Mouse (Mus musculus) gastrocnemius, adult 18-20 months (tissue): ENCODE data around the gene Nck1. TPM values are rescaled to one million over a fixed set of nuclear protein-coding genes. Genes with fewer than 3 reads are reported as not detected.

Source experiments
- DNase-seq: peaks from one replicate; pipeline ENCODE4 v3.0.0; 2021; ENCODE audit warnings: low spot score
- total RNA-seq, 2 experiments: library from RNA; stranded (reverse); gene quantifications; 2 replicates each; pipeline ENCODE4 v1.2.3; 2021

Gene Nck1
- total RNA-seq, 2 experiments from 2014 or later: 25.3 to 34.2 TPM

DNA sequence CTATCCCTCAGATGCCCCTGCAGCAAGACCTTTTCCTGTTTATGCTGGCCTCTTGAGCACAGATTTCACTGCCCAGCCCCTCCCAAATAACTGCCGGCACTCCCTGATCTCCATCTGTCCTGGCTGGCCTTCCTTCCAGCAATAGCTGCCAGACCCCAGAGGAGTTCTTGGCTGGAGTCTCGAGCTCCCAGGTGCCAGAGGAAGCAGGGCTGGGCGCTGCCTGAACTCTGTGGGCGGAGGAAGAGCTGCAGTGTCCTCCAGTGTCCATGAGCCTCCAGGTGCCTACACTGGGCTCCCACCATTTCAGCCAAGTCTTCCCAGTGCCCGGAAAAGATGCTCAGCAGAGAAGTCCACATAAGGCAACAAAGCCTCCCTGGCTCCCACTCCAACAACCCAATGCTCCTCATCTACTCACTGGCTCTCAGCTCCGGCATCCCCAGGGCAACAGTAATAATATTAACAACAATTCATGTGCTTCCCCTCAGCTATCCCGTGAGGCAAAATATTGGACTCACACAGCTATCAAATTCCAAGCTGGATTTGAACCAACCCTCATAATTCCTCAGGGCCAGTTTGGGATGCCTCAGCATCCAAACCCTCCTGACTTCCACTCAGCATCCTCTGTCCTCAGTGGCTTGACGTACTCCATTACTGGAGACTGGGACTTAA is 74.9 kb downstream of the Nck1 start:
- peak; percentile 94 for DNase-seq

DNA sequence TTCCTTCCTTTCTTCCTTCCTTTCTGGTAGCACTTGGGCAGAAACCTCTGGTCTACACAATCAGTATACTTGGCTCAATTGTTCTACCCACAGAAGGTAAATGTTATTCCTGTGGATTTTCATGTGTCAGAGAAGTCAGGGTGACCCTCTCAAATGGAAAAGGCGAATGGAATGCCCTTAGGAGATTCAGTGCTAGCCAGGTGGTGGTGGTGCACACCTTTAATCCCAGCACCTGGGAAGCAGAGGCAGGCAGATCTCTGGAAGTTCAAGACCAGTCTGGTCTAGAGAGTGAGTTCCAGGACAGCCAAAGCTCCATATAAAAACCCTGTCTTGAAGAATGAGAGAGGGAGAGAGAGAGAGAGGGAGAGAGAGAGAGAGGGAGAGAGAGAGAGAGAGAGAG is 75.7 kb downstream of the Nck1 start:
- no peak for DNase-seq

DNA sequence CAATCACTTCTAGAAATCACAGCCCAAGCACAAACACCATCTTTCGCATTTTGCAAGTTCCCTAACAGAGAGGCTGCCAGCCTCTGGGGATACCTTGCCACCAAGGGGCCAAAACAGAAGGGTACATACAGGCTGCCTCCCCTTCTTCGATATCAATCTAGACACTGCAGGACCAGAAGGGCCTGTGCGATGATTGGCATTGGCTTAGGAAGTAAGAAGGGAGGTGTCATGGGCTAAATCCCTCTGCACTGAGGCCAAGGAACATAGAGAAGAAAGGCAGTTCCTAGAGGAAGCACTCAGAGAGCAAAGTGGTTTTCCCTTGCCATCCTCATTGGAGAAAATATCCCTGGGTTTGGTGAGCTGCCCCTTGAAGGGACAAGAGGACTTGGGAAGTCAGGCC is 76.3 kb downstream of the Nck1 start:
- DNase-seq: no peak

DNA sequence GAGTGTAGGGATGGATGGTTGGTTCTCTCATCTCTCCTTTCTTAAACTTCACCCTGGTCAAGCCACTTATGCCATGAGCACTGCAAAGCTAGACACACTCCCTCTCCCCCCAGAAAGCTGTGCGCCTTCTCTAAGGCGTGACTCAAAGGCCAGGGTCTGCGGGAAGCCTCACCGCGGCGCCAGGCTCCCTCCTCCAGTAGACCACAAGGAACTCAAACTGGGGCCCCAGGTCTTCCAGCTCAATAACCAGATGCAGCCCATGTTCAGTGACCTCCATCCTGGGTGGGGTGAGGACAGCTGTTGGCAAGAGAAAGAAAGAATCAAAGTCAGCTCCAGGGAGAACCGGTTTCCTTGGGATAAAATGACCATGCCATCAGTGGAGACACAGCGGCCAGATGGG is 77.8 kb downstream of the Nck1 start:
- DNase-seq: no peak

DNA sequence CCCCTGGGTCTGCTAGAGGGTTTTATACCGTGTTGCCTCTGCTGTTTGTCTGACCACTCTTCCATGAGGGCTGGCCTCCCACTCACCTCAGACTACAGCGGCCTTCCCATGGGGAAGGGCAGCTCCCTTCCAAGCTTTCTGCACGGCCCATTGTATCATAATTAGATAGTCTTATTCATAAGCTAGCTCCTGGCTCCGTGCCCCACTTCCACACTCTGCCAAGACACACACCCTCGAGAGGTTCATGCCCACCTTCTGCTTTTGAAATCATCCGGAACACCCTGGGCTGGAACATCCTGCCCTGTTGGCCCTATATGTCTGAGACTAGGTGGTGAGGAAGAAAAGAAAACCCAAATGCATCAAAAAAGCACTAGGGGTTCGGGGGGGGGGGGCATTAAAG is 78.3 kb downstream of the Nck1 start:
- DNase-seq: peak; percentile 74

DNA sequence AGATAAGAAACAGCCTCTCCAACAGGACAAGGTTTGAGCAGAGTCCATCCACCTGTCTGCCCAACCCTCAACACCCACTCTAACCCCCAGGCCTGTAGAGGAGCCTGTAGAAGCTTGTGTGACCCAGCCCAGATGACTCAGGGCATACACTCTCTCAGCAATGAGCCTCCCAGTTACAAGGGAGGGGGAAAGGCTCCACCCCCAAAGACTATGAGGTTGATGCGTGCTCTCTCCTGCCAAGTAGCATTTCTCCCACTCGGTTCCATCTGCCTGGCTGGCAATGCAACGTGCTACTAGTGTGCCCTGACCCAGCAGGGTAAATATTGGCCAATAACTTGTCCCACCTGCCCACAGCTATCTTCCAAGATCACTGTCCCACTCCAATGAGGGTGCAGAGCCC is 79.2 kb downstream of the Nck1 start:
- no peak for DNase-seq

DNA sequence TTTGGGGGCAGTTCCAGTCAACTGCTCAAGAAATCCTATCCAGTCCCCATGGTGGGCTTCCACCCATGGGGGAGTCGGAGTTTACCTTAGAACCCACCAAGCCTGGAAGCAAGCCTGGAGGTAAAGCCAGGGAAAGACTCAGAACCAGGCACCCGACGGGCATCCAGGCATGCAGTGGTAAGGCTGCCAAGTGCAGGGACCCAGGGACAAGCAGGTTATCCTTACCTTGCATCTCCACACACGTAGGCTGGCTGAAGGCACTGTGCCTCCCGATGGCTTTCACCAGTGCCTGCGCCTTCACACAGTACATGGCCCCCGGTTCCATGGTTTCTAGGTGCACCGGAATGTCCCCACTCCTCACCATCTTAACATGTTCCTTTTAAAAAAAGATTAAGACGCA is 79.9 kb downstream of the Nck1 start:
- no peak for DNase-seq

DNA sequence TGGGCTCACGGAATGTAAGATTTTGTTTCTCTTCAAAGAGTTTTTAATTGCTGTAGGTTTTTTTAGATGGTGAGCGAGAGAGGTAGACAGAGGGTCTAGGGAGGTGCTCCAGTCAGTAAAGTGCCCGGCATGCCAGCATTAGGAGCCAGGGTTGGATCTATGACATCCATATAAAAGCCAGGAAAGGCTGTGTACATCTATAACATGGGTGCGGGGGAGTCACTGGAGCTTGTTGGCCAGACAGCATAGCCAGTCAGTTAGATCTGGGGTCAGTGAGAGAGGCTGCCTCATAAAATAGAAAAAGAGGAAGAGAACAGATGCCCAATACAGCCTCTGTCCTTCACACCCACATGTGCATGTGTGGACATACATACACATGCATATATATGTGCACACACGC is 80.6 kb downstream of the Nck1 start:
- DNase-seq: no peak

DNA sequence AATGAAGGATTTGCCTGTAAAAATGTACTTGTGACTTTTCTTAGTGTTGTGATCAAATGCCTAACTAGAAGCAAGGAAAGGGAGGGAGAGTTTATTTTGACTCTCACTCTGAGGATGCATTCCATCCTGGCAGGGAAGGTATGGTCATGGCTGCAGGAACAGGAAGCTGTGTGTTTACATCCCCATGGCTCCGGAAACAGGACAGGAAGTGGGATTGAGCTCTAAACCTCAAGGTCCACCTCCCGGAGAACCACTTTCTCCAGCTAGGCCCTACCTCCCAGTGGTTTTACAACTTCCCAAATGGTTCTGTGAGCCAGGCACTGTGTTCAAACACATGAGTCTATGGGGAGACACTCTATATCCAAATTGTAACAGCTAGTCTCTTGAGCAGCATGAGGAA is 82.2 kb downstream of the Nck1 start:
- DNase-seq: no peak

DNA sequence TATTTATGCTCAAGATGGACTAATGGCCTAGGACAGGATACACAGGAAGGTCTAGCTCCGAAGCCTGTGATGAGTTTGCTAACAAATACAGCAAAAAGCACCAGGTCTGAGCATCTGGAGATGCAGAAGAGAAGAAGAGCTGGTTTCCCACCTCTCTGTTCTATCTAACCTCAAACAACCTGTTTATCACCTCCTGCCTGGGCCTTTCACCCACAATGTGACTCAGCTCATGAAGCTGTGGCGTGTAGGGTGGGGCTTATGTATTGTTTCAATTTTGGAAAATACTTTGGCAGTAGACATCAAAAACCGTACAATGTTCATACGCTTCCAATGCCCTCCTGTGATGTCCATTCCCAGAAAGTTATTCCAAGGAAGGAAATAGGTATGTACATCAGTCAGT is 83.8 kb downstream of the Nck1 start:
- DNase-seq: no peak

DNA sequence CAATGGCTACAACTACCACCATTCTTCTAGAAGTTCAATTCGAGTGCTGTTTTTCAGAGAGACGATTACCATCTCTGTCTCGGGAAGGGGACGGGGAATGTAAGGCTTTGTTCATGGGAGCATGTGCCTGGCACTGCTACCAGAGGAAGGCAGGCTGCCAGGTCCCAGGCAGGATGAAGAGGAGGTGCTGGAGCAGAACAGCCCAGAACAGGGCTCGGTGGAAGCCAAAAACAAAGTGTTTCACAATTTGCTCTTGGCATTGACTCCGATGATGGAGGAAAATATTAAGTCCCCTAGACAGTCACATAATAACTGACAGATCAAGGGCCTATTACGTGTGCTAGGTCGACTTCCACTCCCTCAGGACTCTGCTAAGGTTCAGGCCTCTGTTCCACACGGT is 84.3 kb downstream of the Nck1 start:
- peak; percentile 74 for DNase-seq

DNA sequence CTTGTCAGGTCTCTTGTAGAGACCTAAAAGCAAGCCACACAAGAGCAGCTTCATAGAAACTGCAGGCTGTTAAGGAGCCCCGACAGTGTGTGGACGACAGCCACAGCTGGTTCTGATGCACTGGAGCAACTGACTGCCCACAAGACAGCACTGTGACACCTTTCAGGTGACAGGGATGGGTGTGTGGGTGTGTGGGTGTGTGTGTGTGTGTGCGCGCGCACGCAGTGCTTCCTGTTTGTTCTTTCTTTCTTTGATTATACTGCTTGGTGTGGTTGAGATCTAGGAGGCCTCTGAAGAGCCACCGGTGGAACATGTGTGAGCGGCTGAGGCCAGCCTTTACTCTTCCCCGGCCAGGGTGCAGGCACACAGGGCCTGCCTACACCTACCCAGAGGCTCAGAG is 85.7 kb downstream of the Nck1 start:
- no peak for DNase-seq

DNA sequence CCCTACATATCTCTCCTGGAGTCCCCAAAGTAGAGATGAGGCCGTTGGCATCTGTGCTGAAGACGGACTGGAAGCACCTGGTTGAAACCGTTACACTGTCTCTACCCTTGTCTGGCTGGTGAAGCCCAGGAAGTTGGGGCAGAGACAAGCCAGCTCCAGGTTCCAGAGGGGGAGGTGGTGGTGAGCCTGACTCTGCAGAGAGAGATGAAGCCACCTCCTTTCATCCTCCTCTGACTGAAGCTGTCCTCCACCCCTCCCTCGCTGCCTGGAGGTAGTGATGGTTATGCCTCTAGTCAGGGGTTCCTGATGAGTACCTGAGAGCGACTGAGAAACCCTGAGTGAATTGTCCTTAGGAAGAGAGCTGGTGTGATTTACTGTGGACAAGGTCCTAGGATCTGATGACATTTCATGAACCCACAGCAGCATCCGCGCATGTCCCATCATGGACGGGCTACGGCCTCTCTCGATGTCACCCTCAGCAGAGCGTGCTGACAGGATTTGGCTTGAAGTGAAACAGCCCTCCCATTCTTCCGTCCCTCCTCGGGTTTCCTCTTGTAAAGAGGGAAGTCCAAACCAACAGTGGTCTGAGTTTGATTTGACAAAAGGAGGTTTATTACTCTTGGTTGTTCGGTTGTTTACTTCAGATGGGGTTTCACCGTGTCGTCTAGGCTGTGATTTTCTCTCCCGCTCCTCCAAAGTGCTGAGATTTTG is 87.8 kb downstream of the Nck1 start:
- no peak for DNase-seq

DNA sequence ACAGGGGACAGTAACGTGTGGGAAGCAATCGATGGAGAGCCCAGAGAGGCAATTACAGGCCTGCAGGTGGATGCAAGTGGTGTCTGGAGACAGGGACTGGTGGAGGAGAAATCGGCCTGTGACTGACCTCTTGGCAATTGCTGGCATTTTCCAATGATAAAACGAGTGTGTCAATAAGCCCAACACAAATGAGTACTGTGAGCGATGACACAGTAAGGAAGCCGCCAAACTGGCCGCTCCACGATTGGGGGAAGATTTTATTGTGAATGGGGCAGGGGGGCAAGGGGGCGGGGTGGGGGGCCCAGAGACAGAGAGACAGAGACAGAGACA is 91.3 kb downstream of the Nck1 start:
- no peak for DNase-seq

DNA sequence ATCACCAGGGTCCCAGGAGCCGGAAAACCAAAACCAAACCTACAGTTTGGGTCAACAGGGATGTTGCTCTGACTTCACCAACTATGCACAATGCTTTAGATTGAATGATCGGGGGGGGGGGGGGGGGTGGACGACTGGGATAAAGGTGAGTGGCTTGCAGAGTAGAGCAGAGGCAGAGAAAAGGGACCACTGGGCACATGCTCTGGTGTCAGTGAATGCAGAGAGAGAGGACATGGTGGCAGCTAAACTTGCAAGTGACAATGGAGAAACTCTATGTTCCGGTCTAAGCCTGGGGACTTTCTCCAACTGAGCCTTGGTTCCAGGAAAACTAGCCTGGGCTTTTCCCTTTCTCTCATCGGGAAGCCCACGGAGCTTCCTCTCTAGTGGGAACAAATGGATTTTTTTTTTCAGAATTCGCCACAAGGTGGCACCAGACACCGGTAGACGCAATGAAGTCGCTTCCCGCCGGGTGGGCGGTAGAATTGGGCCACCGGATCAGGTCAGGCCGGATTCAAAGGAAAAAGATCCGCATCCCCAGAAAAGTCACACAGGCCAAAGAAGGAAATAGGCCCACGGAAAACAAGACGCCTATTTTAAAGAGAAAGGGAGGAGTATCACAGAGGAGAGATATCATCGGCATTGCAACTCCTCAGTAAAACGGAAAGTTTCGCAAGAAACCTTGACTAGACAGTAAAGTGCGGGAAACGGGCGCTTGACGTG is 91.8 kb downstream of the Nck1 start:
- DNase-seq: peak; percentile 88

DNA sequence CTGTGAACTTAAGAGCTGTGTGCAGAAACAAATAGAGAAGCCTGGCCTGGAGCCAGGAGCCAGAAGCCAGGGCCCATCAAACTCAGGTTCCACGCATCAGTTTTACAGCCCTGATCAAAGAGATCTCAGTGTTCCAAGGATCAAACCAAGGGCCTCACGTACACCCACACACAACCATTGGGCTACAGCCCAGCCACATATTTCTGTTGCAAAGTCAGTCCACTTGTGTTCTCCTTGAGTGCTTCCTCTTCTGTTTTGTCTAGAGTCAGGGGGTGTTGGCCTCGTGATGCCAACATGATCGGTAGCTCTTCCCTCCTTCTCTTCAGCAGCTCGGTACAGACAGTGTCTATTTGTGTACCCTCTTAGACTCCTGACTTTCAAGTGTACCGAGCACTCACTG is 93.5 kb downstream of the Nck1 start:
- DNase-seq: no peak

DNA sequence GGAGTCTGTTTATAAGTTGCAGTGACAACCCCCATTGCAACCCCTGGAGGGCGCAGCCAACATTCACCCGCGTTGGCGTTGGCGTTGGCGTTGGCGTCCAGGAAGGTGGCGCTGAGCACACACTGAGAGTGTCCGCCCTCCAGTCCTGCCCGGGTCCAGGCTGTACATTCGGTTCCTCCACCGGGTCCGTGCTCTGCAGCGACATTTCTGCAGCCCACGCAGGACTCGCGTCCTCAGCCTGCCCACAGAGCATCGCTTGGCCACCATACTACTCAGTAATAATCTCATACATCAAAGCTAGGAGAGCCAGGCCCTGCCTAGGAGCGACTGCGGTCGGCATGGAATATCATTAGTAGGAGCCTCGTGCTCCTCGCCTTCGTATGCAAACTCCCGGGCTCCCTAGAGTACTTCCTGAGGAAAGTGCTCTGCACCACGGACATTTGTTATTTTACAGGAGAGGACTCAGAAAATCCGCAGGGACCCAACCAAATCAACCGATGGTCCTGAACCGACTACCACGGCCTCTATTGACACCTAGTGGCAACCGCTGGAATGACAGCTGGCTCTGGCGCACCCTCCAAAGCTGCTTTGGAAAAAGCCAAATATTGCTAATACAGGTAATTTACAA is 99.8 kb downstream of the Nck1 start:
- peak; percentile 75 for DNase-seq

Other genes starting within 250 kb of the Nck1 start
- gene Il20rb, start 59.3 kb downstream of the Nck1 start, total RNA-seq: 1 to 10 TPM; 1.1 TPM
- gene Slc35g2, start 25.0 kb upstream of the Nck1 start, total RNA-seq: under 1 TPM; 0.46 to 0.78 TPM
- gene Stag1, start 51.7 kb upstream of the Nck1 start, total RNA-seq: 10 to 100 TPM; 19.5 to 26.1 TPM